Mouse (Mus musculus) adrenal gland, postnatal 25 days (tissue): Measurements from ENCODE around the gene Fcf1. TPM values are rescaled to one million over a fixed set of nuclear protein-coding genes. Genes with fewer than 3 reads are reported as not detected.
A peak's percentile ranks its signal among the peaks of the same experiment; 100 is the strongest.

Experiments used
- DNase-seq: peaks from one replicate; pipeline ENCODE4 v3.0.0; 2021; ENCODE audit warnings: mixed read lengths
- total RNA-seq: library from RNA; stranded (reverse); gene quantifications from 2 replicates; pipeline ENCODE4 v1.2.3, GENCODE M21; 2021

The Fcf1 gene
- total RNA-seq, 1 experiment from 2014 or later: 95.8 TPM

GRCm38 (mm10) chr12:84968831-84969655 lies 1.7 kb upstream of the Fcf1 start:
- DNase-seq: no peak

DNA sequence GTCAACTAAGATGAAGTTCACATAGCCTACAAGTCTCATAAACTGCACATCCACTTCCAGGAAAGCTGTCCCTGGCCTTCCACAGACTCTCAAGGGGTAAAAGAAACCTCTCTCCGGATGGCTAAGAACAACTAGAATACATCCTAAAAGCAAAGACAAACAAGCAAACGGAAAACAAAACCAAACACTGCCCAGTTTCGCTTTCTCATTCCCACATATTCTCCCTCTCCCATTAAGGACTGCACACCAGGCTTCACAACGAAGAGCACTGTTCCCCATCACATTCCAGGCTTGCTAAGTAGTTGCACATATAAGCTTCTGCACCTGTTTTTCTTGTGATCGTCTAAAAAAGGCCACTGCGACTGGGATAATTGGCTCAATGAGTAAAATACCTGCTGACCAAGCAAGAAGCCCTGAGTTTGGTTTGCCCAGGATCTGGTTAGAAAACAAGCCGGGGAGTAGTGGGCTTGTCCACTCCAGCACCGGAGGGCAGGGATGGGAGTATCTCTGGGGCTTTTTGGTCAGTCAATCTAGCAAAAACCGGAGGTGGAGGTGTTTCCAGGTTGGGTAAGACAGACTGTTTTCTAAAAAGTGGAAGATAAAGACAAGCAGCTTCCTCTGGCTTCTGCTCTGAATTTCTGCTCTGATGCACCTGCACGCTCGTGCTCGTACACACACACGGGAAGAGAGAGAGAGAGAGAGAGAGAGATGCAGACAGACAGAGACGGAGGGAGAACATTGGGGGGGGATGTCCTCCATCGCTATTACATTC lies 855 bp upstream of the Fcf1 start:
- no peak for DNase-seq

DNA sequence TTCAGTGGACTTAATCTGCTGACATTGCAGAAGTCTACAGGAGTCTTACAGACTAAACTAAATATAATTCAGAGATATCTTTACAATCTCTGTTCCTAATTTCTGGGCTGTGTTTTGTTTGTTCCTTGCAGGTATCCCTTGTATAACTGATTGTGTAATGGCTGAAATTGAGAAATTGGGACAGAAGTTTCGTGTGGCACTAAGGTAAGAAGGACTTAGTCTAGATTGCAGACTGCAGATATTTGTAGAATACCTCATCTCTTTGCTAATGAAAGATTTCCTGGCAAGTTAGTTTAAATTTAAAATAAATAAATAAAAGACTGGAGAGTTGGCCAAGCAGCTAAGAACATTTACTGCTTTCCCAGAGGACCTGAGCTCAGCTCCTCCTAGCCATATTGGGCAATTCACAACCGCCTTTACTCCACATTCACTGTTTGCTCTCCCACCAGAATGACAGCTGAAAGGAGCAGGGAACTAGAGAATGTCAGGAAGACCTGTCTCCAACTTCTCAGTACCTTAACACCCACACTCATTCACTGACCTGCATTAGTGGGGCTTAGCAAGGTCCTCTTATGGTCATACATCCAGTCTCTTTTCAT lies 8.7 kb downstream of the Fcf1 start:
- no peak for DNase-seq

GRCm38 (mm10) chr12:84989456-84989855 lies 18.8 kb downstream of the Fcf1 start:
- DNase-seq: no peak

DNA sequence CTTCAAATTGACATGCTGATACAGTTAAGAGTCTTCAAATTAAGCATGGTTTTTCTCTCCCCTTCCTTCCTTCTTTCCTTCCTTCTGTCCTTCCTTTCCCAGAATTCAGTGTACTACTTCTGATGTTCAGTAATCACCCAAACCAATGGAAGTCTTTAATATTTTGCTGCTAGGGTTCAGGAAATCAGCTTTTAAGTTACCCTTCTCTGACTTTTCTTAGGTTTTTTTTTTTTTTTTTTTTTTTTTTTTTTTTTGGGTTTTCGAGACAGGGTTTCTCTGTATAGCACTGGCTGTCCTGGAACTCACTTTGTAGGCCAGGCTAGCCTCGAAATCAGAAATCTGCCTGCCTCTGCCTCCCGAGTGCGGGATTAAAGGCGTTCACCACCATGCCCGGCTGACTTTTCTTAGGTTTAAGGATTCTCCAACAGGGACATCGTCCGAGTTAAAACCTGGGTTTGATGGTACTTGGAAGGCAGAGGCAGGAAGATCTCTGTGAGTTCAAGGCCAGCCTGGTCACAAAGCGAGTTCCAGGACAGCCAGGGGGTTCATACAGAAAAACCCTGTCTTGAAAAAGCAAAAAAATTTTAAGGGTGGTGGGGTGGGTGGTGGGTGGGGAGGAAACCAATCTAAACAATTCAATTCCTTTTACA lies 24.5 kb downstream of the Fcf1 start:
- DNase-seq: no peak

- peak; percentile 98 for DNase-seq
Measured at GRCm38 (mm10) chr12:84996083-84996496, 25.4 kb downstream of the Fcf1 start, which contains the start of gene Ylpm1. Gene Ylpm1, plus strand, starts transcription at chr12:84996321.

DNA sequence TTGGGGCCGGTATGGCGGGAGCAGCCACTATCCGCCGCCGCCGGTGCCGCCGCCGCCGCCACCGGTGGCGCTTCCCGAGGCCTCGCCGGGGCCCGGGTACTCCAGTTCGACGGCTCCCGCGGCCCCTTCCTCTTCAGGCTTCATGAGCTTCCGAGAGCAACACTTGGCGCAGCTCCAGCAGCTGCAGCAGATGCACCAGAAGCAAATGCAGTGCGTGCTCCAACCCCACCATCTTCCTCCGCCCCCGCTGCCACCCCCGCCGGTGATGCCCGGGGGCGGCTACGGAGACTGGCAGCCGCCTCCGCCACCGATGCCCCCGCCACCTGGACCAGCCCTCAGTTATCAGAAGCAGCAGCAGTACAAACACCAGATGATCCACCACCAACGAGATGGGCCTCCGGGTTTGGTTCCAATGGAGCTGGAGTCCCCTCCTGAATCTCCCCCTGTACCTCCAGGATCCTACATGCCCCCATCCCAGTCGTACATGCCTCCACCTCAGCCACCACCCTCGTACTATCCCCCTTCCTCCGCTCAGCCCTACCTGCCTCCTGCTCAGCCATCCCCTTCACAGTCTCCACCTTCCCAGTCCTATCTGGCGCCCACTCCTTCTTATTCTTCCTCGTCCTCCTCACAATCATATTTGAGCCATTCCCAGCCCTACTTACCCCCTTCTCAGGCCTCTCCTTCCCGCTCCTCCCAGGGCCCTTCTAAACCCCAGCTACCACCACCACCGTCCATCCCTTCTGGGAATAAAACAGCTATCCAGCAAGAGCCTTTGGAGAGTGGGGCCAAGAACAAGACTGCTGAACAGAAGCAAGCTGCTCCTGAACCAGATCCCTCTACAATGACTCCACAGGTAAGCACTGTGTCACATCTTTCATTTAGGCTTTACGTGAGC lies 26.1 kb downstream of the Fcf1 start:
- DNase-seq: peak; percentile 52

- no peak for DNase-seq
Measured at GRCm38 (mm10) chr12:84999053-84999452, 28.4 kb downstream of the Fcf1 start.

GRCm38 (mm10) chr12:85006206-85006605 lies 35.5 kb downstream of the Fcf1 start:
- no peak for DNase-seq

DNA sequence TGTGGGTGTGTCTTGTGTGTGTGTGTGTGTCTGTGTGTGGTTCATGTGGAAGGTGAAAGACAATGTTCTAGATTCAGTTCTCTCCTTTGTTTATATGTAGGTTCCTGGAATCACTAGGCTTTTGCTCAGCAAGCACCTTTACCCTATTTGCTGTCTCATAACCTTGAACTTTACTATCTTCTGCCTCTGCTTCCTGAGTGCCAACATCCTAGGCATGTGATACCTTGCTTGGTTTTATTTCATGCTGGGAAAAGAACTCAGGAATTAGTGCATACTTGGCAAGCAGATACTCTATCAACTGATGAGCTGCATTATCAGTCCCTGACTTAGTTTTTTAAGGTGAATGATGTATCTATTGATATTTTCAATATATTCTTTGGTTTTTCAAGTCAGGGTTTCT lies 36.3 kb downstream of the Fcf1 start:
- no peak for DNase-seq

- DNase-seq: peak; percentile 5
Measured at GRCm38 (mm10) chr12:85009776-85010175, 39.1 kb downstream of the Fcf1 start.

DNA sequence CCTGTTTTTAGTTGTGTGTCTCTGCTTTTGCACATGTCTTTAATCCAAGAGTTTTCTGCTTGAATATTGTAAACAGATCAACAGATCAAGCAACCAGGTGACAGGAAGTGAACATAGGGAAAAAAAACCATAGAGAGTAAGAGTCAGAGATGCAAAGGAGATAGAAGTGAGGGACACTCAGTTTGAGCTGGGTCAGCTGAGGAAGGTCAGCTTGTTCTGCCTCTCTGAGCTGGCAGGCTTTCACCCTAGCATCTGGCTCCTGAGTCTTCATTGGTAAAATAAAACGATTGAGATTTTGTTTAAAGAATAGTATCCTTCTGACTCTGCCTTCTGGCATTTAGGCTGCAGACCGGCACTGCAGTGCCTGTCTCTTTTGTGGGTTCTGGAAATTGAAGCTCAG lies 39.8 kb downstream of the Fcf1 start:
- no peak for DNase-seq

GRCm38 (mm10) chr12:85012185-85012584 lies 41.5 kb downstream of the Fcf1 start:
- no peak for DNase-seq

- DNase-seq: no peak
Measured at GRCm38 (mm10) chr12:85022071-85022470, 51.4 kb downstream of the Fcf1 start.

DNA sequence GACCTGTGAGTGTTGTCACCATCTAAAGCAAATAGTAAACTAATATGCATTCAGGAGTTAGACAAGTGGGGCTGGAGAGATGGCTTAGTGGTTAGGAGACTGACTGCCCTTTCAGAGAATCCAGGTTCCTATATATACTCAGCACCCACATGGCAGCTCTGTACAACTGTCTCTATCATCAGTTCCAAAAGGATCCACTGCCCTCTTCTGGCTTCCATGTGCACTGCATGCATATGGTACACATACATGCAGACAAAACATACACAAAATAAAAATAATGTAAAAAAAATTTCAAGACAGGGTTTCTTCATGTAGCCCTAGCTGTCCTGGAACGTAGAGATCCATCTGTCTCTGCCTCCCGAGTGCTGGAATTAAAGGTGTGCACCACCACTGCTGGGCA lies 62.0 kb downstream of the Fcf1 start:
- DNase-seq: peak; percentile 7

Other genes with a start within 250 kb of the Fcf1 start
- gene Npc2, start 197.7 kb upstream of the Fcf1 start, total RNA-seq: 68.1 and 74.3 TPM in 2 replicates
- gene Isca2, start 197.6 kb upstream of the Fcf1 start, total RNA-seq: 67.6 and 83.1 TPM in 2 replicates
- 3.9 and 4.8 TPM in 2 replicates for gene Ltbp2, start 94.4 kb upstream of the Fcf1 start, total RNA-seq
- 30.9 and 37.3 TPM in 2 replicates for gene Arel1, start within 50 bp of the Fcf1 start, total RNA-seq
- gene Ylpm1, start 25.4 kb downstream of the Fcf1 start, total RNA-seq: 63.0 and 66.6 TPM in 2 replicates
- gene Prox2, start 139.9 kb downstream of the Fcf1 start, total RNA-seq: 3.1 and 6.2 TPM in 2 replicates
- gene Dlst, start 139.9 kb downstream of the Fcf1 start, total RNA-seq: 288 and 302 TPM in 2 replicates
- 1.0 and 1.1 TPM in 2 replicates for gene Rps6kl1, start 180.4 kb downstream of the Fcf1 start, total RNA-seq
- 1.4 and 1.8 TPM in 2 replicates for gene Pgf, start 206.9 kb downstream of the Fcf1 start, total RNA-seq
- gene Eif2b2, start 248.6 kb downstream of the Fcf1 start, total RNA-seq: 68.0 and 83.9 TPM in 2 replicates